Mouse (Mus musculus) hindbrain, embryonic 15.5 days (tissue): ENCODE data around the gene Tmem145. TPM values are rescaled to one million over a fixed set of nuclear protein-coding genes. Genes with fewer than 3 reads are reported as not detected.

ENCODE experiments used
- ATAC-seq: fragments of 200-750 bp; cut with Nextera tagmentation; 2 replicates; pipeline ENCODE4 v1.8.0; 2017; ENCODE audit warnings: low read depth, moderate number of reproducible peaks, moderate TSS enrichment; ENCODE audit not compliant: low FRiP score
- H3K27ac ChIP-seq: fragments of 300-500 bp; sonication (generic); replicated peaks from 2 replicates; pipeline ENCODE4 v1.5.1; 2015; ENCODE audit warnings: mild to moderate bottlenecking, inconsistent platforms
- H3K27me3 ChIP-seq: fragments of 300-500 bp; sonication (generic); 2 replicates; pipeline ENCODE4 v1.6.1; 2015; ENCODE audit warnings: control low read depth, inconsistent platforms
- H3K36me3 ChIP-seq: fragments of 300-500 bp; sonication (generic); 2 replicates; pipeline ENCODE4 v1.6.1; 2015; ENCODE audit warnings: control low read depth, inconsistent platforms
- H3K4me1 ChIP-seq: fragments of 300-500 bp; sonication (generic); replicated peaks from 2 replicates; pipeline ENCODE4 v1.6.1; 2015; ENCODE audit warnings: control low read depth, inconsistent platforms
- H3K4me2 ChIP-seq: fragments of 300-500 bp; sonication (generic); 2 replicates; pipeline ENCODE4 v1.6.1; 2015; ENCODE audit warnings: moderate library complexity, mild to moderate bottlenecking, inconsistent platforms
- H3K4me3 ChIP-seq: fragments of 300-500 bp; sonication (generic); 2 replicates; pipeline ENCODE4 v1.5.1; 2015; ENCODE audit warnings: mild to moderate bottlenecking, inconsistent platforms
- H3K9ac ChIP-seq: fragments of 300-500 bp; sonication (generic); 2 replicates; pipeline ENCODE4 v1.6.1; 2015; ENCODE audit warnings: inconsistent platforms
- H3K9me3 ChIP-seq: fragments of 300-500 bp; sonication (generic); 2 replicates; pipeline ENCODE4 v1.6.1; 2016; ENCODE audit warnings: control low read depth, inconsistent platforms
- WGBS: fragments of 180-500 bp; shearing (Covaris S2); methylation state at CpG from one replicate; pipeline ENCODE4 v1.1.7; 2015; 5-methylcytosine and 5-hydroxymethylcytosine counted together
- polyA plus RNA-seq: library from polyadenylated mRNA; unstranded; fragments of >200 nt; fragmentation: Nextera tagmentation; extraction: Ambion mirVana; gene quantifications from 2 replicates; pipeline ENCODE4 v1.2.1, GENCODE M21; 2015

Gene Tmem145
- polyA plus RNA-seq, 1 experiment from 2014 or later: 101 TPM

DNA sequence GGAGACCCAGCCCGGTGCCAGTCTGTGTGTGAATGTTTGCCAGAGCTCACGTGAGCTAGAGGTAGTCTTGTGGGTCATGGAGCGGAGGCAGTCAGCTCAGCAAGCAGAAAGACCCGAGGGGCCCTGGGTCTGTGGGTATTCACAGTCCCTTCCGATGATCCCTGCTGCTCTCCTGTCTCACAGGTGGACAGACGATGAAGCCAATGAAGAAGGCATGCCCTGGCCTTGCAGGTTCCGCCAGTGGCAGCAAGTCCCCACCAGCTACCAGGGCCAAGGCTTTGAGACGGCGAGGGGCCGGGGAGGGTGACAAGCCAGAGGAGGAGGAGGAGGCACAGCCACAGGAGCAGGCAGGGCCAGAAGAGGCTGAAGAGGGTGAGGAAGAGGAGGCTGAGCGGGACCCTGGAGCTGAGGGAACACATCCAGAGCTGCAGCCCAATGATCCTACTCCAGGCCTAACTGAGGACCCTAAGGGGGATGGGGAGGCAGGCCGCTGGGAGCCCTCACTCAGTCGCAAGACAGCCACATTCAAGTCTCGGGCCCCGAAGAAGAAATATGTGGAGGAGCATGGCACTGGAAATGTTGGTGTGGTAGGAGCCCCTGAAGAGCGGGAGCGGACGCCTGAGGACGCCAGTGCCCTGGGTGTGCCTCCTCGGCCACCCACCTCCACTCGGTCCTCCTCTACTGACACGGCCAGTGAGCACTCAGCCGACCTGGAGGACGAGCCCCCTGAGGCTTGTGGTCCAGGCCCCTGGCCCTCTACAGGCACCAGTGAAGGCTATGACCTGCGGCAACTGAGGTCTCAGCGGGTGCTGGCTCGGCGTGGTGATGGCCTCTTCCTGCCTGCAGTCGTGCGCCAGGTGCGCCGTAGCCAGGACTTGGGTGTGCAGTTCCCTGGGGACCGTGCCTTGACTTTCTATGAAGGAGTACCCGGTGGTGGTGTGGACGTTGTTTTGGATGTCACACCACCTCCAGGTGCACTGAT is 35.0 kb upstream of the Tmem145 start:
- Histone ChIP-seq H3K36me3 (peaks cover 24% of the 10 kb centered on the region), H3K9me3 (no peaks in the 10 kb centered on the region), H3K9ac (no peak overlapping the region), H3K4me1 (peaks cover 53% of the 10 kb centered on the region), H3K27ac (no peak overlapping the region), H3K27me3 (no peaks in the 10 kb centered on the region), H3K4me2 (no peak overlapping the region), H3K4me3 (no peak overlapping the region)
- no peak for ATAC-seq
- WGBS: 88% methylated on average over 35 of the region's 35 CpGs

DNA sequence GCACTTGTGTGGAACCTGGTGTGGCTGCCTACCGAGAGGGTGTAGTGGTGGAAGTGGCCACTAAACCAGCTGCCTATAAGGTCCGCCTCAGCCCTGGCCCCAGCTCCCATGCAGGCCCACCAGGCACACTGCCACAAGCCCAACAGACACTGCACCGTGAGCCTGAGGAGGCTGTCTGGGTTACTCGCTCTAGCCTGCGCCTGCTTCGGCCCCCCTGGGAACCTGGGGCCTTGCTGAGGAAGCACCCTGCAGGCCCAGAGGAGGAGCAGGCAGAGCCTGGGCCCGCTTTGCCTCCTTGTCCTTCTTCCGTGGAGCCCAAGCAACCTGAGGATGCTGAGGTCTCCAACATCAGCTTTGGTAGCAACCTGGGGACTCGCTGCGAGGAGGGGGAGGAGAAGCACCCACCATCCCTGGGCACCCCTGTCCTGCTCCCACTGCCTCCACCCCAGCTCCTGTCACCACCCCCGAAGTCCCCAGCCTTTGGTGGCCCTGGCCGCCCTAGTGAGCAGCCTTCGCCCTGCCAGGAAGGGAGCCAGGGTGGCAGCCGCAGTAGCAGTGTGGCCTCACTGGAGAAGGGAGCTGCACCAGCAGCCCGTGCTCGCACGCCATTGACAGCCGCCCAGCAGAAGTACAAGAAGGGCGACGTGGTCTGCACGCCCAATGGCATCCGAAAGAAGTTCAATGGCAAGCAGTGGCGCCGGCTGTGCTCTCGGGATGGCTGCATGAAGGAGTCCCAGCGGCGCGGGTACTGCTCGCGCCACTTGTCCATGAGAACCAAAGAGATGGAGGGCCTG is 34.1 kb upstream of the Tmem145 start:
- 89% methylated on average over 30 of the region's 30 CpGs for WGBS
- peaks cover 24% of the 10 kb centered on the region for H3K36me3 ChIP-seq
- H3K27ac ChIP-seq: no peak overlapping the region

GRCm38 (mm10) chr7:25272445-25273258 is 33.3 kb upstream of the Tmem145 start:
- WGBS: 91% methylated on average over 38 of the region's 38 CpGs
- Histone ChIP-seq H3K36me3 (peaks cover 24% of the 10 kb centered on the region), H3K4me1 (peaks cover 61% of the 10 kb centered on the region), H3K9me3 (no peaks in the 10 kb centered on the region), H3K4me3 (no peak overlapping the region), H3K27ac (no peak overlapping the region), H3K4me2 (no peak overlapping the region), H3K27me3 (no peaks in the 10 kb centered on the region), H3K9ac (no peak overlapping the region)
- ATAC-seq: no peak

More for the DNA sequence above, 34.1 kb upstream of the Tmem145 start:
- H3K4me3 ChIP-seq: no peak overlapping the region
- H3K27me3 ChIP-seq: no peaks in the 10 kb centered on the region
- no peak for ATAC-seq
- no peak overlapping the region for H3K4me2 ChIP-seq
- no peak overlapping the region for H3K9ac ChIP-seq
- H3K9me3 ChIP-seq: no peaks in the 10 kb centered on the region
- peaks cover 57% of the 10 kb centered on the region for H3K4me1 ChIP-seq

DNA sequence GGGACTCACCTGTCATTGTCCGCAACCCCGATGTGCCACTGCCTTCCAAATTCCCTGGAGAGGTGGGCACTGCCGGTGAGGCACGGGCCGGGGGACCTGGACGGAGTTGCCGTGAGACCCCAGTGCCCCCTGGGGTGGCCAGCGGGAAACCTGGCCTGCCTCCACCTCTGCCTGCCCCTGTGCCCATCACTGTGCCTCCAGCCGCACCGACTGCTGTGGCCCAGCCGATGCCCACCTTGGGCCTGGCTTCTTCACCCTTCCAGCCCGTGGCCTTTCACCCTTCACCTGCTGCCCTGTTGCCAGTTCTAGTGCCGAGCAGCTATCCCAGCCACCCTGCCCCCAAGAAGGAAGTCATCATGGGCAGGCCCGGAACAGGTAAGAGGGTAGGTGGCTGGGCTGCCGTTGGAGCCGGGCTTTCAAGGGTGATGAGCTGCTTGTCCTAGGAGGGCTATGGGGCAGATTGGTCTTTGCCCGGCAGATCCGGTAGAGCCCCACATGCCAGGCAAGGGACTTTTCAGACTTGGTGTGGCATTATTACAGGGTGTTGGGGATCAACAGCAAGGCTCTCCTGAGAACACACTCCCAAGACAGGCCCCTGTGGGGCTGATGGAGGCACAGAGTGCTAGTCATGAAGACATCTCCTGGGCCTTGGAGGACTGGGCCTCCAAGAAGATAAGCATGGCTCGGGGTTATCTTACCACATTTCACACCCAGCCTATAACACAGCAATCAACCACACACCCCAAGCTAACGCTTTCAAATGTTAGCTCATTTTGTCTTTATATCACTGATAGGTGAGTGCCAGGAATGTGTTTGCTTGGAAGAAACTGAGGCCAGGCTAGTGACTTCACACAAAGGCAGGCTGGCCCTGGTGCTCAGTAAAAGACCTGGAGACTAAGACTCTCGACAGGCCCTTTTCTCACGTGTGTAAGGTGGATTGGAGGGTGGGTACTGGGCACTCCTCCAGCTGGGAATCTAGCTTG is 32.4 kb upstream of the Tmem145 start:
- no peak for ATAC-seq
- Histone ChIP-seq H3K9ac (no peak overlapping the region), H3K4me3 (no peak overlapping the region), H3K27ac (no peak overlapping the region), H3K9me3 (no peaks in the 10 kb centered on the region), H3K36me3 (peaks cover 24% of the 10 kb centered on the region), H3K27me3 (no peaks in the 10 kb centered on the region), H3K4me1 (peaks cover 65% of the 10 kb centered on the region), H3K4me2 (no peak overlapping the region)
- WGBS: 90% methylated on average over 22 of the region's 22 CpGs

GRCm38 (mm10) chr7:25274571-25274970 is 31.3 kb upstream of the Tmem145 start:
- Histone ChIP-seq H3K4me3 (no peak overlapping the region), H3K36me3 (peaks cover 24% of the 10 kb centered on the region), H3K9ac (peak overlapping the region; percentile 15; the same call in 1 of the 2 replicates), H3K4me1 (peaks cover 61% of the 10 kb centered on the region), H3K27me3 (no peaks in the 10 kb centered on the region), H3K27ac (no peak overlapping the region), H3K4me2 (no peak overlapping the region), H3K9me3 (no peaks in the 10 kb centered on the region)
- ATAC-seq: no peak
- 61% methylated on average over 5 of the region's 5 CpGs for WGBS

DNA sequence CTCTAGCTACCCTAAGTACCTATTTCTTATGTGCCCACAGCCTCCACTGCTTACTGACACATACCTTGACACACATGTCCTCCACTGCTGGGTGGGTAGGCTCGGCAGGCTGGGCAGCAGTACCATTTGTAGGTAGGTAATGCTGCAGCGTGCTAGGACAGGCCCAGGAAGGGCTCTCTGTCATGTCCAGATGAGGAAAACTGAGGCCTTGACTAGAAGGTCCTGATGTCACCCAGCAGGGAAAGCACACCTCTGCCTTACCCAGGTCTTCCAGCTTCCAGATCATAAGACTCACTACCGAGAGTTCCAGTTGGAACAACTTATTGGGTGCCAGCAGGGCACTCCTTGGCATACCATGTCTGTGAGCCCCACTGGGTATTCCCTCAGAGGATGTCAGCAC is 30.9 kb upstream of the Tmem145 start:
- H3K4me3 ChIP-seq: no peak overlapping the region
- no peak for ATAC-seq
- H3K9me3 ChIP-seq: no peaks in the 10 kb centered on the region
- no peaks in the 10 kb centered on the region for H3K27me3 ChIP-seq
- no peak overlapping the region for H3K4me2 ChIP-seq
- WGBS: 92% methylated on average over 3 of the region's 3 CpGs
- H3K36me3 ChIP-seq: peaks cover 24% of the 10 kb centered on the region
- no peak overlapping the region for H3K27ac ChIP-seq
- peak overlapping the region; percentile 15; the same call in 1 of the 2 replicates for H3K9ac ChIP-seq
- H3K4me1 ChIP-seq: peaks cover 61% of the 10 kb centered on the region

DNA sequence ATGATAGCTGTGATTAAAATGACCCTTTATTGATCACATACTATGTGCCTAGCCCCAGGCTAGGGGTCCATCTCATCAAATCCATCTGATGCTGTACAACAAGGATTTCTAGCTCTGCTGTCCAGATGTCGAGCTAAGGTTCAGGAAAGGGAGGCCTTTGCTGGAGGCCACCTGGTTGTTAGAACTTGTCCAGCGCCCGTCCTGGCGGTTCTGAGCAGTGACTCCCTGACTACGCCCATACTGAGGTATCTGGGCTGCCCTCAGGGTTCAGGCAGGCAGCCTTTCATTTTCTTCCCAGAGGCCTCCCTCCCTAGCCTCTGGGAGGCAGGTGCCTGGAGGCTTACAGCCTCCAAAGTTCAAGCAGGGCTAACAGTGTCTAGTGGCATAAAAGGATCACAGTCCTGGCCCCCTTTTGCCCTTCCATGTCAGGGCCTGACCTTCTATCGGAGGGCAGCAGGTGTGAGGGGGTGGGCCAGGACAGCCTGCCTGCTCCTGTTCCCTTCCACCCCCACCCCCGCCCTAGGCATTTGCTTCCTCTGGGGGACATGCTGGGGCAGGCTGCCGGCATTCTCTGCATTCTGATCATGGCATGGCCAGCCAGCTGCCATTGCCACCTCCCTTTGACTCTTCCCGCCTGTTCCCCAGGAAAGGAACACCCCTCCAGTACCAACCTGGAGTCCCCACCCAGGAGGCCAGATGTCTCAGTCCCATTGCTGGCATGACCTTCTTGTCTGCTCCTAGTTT is 30.2 kb upstream of the Tmem145 start:
- H3K27me3 ChIP-seq: no peaks in the 10 kb centered on the region
- no peak overlapping the region for H3K9ac ChIP-seq
- no peak overlapping the region for H3K4me3 ChIP-seq
- H3K4me1 ChIP-seq: peaks cover 62% of the 10 kb centered on the region
- H3K36me3 ChIP-seq: peaks cover 24% of the 10 kb centered on the region
- WGBS: 60% methylated on average over 9 of the region's 9 CpGs
- ATAC-seq: no peak
- H3K4me2 ChIP-seq: no peak overlapping the region
- no peaks in the 10 kb centered on the region for H3K9me3 ChIP-seq
- H3K27ac ChIP-seq: no peak overlapping the region; the same call in 1 of the 2 replicates

DNA sequence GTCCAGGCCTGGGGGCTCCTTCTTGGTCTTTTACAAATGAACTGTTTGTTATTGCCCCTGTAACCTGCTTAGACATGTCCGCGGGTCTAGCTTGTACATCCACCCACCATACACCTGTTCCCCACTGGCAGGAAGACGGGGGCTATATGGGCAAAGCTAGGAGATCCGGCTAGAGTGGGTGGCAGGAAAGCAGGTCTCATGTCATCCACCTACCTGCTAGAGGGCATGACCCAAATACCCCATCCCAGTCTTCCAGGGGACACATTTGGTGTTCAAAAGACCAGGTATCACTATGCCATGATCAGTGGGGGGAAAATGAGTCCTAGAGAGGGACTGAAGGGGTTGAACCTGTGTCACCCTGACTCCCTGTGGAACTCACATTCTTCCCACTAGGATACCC is 28.5 kb upstream of the Tmem145 start:
- Histone ChIP-seq H3K4me2 (peak overlapping the region; percentile 69), H3K9ac (peak overlapping the region; percentile 18), H3K4me1 (peaks cover 72% of the 10 kb centered on the region), H3K36me3 (peaks cover 11% of the 10 kb centered on the region), H3K4me3 (peak overlapping the region; percentile 59; the same call in 1 of the 2 replicates), H3K9me3 (no peaks in the 10 kb centered on the region), H3K27me3 (no peaks in the 10 kb centered on the region), H3K27ac (peak overlapping the region; percentile 99)
- ATAC-seq: no peak
- WGBS: 88% methylated on average over 4 of the region's 4 CpGs

GRCm38 (mm10) chr7:25277998-25278340 is 27.9 kb upstream of the Tmem145 start:
- Histone ChIP-seq H3K27ac (peak overlapping the region; percentile 99), H3K9ac (peak overlapping the region; percentile 18), H3K4me2 (peak overlapping the region; percentile 69), H3K36me3 (peaks cover 6% of the 10 kb centered on the region; the same call in 1 of the 2 replicates), H3K4me1 (peaks cover 73% of the 10 kb centered on the region), H3K9me3 (no peaks in the 10 kb centered on the region), H3K27me3 (no peaks in the 10 kb centered on the region), H3K4me3 (peak overlapping the region; percentile 59)
- WGBS: 18% methylated on average over 4 of the region's 4 CpGs
- no peak for ATAC-seq

DNA sequence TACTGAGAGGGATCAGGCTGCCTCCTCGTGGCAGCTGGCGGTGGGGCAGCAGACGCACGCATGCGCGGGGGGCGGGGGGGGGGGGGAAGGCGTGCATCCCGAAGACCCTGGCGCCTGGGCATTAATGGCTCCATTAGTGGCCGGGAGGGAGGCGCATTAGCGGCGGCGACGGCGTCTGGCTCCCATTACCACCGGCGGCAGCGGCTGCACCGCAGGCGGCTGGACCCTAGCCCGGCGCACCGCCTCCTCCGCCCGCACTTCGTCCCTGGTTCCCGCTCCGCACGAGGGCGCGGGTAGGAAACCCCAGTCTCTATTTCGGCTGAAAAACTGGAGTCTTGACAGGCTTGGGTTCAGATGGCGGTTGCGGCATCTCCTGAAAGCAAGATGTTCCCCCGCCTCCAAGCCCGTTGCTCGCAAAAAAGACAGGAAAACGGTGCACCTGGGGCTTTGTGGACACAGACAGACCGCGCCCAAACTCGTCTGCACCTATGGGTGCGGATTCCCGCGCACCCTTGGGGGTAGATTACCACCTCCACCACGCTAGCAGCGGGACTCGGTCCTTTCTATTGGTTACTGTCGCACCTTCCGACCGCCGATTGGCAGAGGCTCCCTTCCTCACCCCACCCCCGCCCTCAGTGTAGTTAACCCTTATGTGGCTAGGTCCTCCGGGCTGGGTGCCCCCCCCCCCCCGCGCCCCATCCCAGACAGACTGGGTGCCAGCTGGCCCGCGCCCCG is 27.4 kb upstream of the Tmem145 start:
- Histone ChIP-seq H3K36me3 (peaks cover under 1% of the 10 kb centered on the region; the same call in 1 of the 2 replicates), H3K27ac (peak overlapping the region; percentile 99), H3K27me3 (no peaks in the 10 kb centered on the region), H3K4me3 (peak overlapping the region; percentile 59), H3K9ac (peak overlapping the region; percentile 81), H3K9me3 (no peaks in the 10 kb centered on the region), H3K4me1 (peaks cover 75% of the 10 kb centered on the region), H3K4me2 (peak overlapping the region; percentile 69)
- under 1% methylated on average over 54 of the region's 60 CpGs for WGBS
- ATAC-seq: peak; percentile 77
